Mouse (Mus musculus) heart, embryonic 14.5 days (tissue): ENCODE measurements around the gene Usp9x. TPM values are rescaled to one million over a fixed set of nuclear protein-coding genes. Genes with fewer than 3 reads are reported as not detected.

Experiments used
- ATAC-seq: fragments of 200-750 bp; cut with Nextera tagmentation; 2 replicates; pipeline ENCODE4 v1.8.0; 2017; ENCODE audit warnings: low read depth, moderate TSS enrichment; ENCODE audit not compliant: insufficient number of reproducible peaks, insufficient read depth, low FRiP score
- H3K27ac ChIP-seq, 2 experiments: fragments of 200-500 bp in 1 of 2; fragments of 300-500 bp in 1 of 2; sonication (generic) in 1 of 2; replicated peaks in 1 of 2; 2 replicates each; pipeline ENCODE4 v1.5.1; 2012 to 2014; ENCODE audit warnings: low read depth in 2 of 2, low read length in 2 of 2, control low read depth in 1 of 2, mild to moderate bottlenecking in 1 of 2, mixed read lengths in 1 of 2; ENCODE audit not compliant: control insufficient read depth in 1 of 2, insufficient read depth in 1 of 2
- H3K27me3 ChIP-seq: fragments of 300-500 bp; sonication (generic); 2 replicates; pipeline ENCODE4 v1.6.1; 2014; ENCODE audit warnings: mild to moderate bottlenecking, low read length, control low read depth; ENCODE audit not compliant: control insufficient read depth, insufficient read depth
- H3K36me3 ChIP-seq: fragments of 300-500 bp; sonication (generic); 2 replicates; pipeline ENCODE4 v1.6.1; 2014; ENCODE audit warnings: mild to moderate bottlenecking, control low read depth, low read length, mixed read lengths; ENCODE audit not compliant: control insufficient read depth, insufficient read depth
- H3K4me1 ChIP-seq, 2 experiments: fragments of 200-500 bp in 1 of 2; fragments of 300-500 bp in 1 of 2; sonication (generic) in 1 of 2; 2 replicates each; pipeline ENCODE4 v1.6.1; 2012 to 2014; ENCODE audit warnings: low read length in 2 of 2, control low read depth in 1 of 2, mixed read lengths in 1 of 2; ENCODE audit not compliant: control insufficient read depth in 2 of 2, insufficient read depth in 2 of 2
- H3K4me2 ChIP-seq: fragments of 300-500 bp; sonication (generic); 2 replicates; pipeline ENCODE4 v1.6.1; 2014; ENCODE audit warnings: mild to moderate bottlenecking, low read length
- H3K4me3 ChIP-seq, 2 experiments: fragments of 200-500 bp in 1 of 2; fragments of 300-500 bp in 1 of 2; sonication (generic) in 1 of 2; 2 replicates each; pipeline ENCODE4 v1.5.1; 2012 to 2014; ENCODE audit warnings: low read length in 2 of 2, mild to moderate bottlenecking in 2 of 2, control low read depth in 1 of 2, low read depth in 1 of 2, moderate library complexity in 1 of 2; ENCODE audit not compliant: control insufficient read depth in 1 of 2, insufficient read depth in 1 of 2
- H3K9ac ChIP-seq: fragments of 300-500 bp; sonication (generic); 2 replicates; pipeline ENCODE4 v1.6.1; 2014; ENCODE audit warnings: mild to moderate bottlenecking, low read length
- H3K9me3 ChIP-seq: fragments of 300-500 bp; sonication (generic); 2 replicates; pipeline ENCODE4 v1.6.1; 2016; ENCODE audit warnings: low read length, control low read depth; ENCODE audit not compliant: control insufficient read depth
- WGBS: fragments of 180-500 bp; shearing (Covaris S2); extraction: QIAGEN DNeasy Blood & Tissue Kit; methylation state at CpG from one replicate; pipeline ENCODE4 v1.1.7; 2014; 5-methylcytosine and 5-hydroxymethylcytosine counted together
- polyA plus RNA-seq: library from polyadenylated mRNA; unstranded; fragments of >200 nt; fragmentation: Nextera tagmentation; extraction: Ambion mirVana; gene quantifications from 2 replicates; pipeline ENCODE4 v1.2.1, GENCODE M21; 2014

Usp9x gene
- polyA plus RNA-seq = 45.4 and 53.3 TPM in 2 replicates

DNA sequence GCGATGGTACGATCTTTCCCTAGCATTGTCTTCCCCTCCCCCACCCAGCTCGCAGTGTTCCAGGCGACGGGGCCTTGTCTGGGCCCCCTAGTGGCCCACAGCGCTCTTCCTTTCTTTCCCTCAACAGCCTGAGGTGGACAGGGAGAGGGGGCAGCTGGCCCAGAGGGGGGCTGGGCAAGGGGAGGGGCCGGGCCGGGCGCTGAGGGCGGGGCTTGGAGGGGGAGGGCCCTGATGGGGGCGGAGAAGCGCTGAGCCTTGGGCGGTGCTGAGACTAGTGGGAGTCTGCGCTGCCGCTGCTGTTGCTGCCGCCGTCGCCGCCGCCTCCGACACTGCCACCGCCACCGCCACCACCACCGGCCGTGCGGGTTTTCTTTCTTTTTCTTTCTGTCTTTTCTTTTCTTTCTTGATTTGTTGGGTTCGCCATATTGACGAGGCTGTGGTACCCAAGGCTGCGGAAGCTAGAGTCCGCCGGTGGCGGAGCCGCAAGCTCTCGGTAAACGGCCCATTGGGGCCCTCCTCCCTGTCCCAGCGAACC, at the start of gene Usp9x:
TSS of gene Usp9x (plus strand) at position 258 of the 535 bp plus-strand sequence.
- ATAC-seq = peak; percentile 92
- Histone ChIP-seq H3K9me3 (no peaks in the 10 kb centered on the region), H3K4me2 (peak within 1 kb of the TSS; percentile 66), H3K27me3 (no peaks in the 10 kb centered on the region; the same call in 1 of the 2 replicates), H3K36me3 (no peaks in the 10 kb centered on the region), H3K9ac (peak within 1 kb of the TSS; percentile 90), H3K27ac (peak within 1 kb of the TSS; percentile 96 to 97), H3K4me3 (peak within 1 kb of the TSS; percentile 73 to 89), H3K4me1 (0 out of 4 replicates have a peak, but pooled peaks cover 0 to 3% of the 10 kb centered on the region in 2 experiments)
- WGBS = 15% methylated on average over 19 of the region's 36 CpGs

DNA sequence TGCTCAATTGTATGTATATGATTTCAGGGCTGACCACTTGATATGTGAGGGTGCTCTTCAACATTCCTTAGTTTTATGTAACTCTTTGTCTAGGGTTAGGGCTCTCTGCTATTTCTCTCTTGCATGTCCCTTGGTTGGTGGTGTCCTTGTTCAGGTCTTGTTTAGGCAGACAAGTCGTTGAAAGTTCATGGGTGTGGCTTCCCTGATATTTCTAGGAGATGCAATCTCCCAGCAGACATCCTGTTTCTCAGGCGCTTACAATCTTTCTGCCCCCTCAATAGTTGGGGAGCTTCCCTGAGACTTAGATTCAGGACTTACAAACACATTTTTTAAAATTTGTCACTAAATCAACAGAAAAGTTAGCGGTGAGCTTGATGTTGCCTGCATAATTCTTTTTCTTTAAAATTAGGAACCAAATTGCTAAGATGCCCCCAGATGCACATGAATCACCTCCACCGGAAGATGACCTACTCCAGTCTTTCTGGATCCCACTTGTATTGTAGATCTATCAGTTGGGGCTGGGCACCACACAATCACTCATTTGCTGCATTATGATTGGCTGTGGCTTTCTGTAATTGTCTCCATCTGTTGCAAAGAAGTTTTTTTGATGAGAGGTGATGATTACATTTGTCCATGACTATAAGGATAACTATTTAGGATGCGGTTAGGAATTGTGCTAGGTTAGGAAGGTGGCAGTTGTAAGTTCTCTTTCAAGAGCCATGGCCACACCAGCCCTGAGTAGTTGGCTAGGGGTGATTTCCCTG, 48.6 kb upstream of the Usp9x start:
- no peak for ATAC-seq
- 62% methylated on average over 5 of the region's 5 CpGs for whole genome bisulfite sequencing
- H3K27ac ChIP-seq = no peak overlapping the region
- no peaks in the 10 kb centered on the region for H3K27me3 ChIP-seq
- H3K4me2 ChIP-seq = no peak overlapping the region
- no peaks in the 10 kb centered on the region for H3K4me1 ChIP-seq
- no peak overlapping the region for H3K4me3 ChIP-seq
- H3K9me3 ChIP-seq = no peaks in the 10 kb centered on the region
- H3K36me3 ChIP-seq = no peaks in the 10 kb centered on the region
- no peak overlapping the region for H3K9ac ChIP-seq

DNA sequence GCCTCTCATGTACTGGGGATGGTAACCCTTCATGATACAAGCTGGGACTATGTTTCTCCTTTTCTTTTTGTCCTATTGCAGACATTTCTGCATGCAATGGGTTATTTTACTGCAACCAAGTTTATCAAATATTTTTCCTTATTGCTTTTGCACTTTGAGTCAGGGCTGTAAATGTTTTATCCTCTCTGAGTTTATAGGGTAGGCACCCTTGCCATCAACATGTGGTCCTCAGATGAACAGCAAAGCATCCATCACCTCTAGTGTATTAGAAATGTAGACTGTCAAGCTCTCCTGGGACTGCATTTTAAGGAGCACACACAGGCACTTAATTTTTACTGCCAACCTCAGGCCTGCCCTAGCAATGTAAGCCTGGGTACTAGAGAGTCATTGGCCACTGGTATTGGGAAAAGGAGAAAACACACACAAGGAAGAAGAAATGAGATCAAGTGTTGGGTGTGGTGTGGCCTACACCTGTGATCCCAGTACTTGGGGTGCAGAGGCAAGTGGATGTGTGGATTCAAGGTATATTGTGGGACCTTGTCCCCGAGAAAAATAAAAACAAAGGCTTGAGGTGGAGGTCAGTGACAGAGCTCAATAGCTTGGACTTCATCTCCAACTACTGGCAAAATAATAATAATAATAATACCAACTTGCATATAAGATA, 46.6 kb upstream of the Usp9x start:
- Histone ChIP-seq H3K4me3 (no peak overlapping the region), H3K4me1 (no peaks in the 10 kb centered on the region), H3K9me3 (no peaks in the 10 kb centered on the region), H3K9ac (no peak overlapping the region), H3K4me2 (no peak overlapping the region), H3K27me3 (no peaks in the 10 kb centered on the region), H3K36me3 (no peaks in the 10 kb centered on the region), H3K27ac (no peak overlapping the region)
- WGBS = 75% methylated on average over 1 of the region's 1 CpGs
- ATAC-seq = no peak

DNA sequence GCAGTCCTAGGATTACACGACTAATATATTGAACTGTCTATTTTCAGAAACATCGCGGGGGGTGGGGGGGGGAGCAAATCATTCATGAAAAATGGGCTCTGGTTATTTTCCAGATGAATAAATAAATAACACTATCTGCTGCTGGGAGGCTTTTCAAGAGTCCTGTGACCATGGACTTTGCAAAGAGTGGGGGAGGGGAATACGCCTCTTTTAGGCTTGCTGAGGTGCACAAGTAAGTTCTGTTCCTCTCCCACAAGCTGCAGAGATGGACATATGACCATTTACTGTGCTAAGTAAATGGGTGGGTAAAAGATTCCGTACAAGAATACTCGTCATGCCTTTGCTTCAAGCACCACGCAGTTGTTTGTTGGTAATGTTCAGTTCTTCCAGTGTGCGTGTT, 46.0 kb upstream of the Usp9x start:
- no peak overlapping the region for H3K27ac ChIP-seq
- no peaks in the 10 kb centered on the region for H3K9me3 ChIP-seq
- H3K27me3 ChIP-seq = no peaks in the 10 kb centered on the region
- H3K9ac ChIP-seq = no peak overlapping the region
- 76% methylated on average over 8 of the region's 8 CpGs for WGBS
- H3K4me2 ChIP-seq = no peak overlapping the region
- no peak for ATAC-seq
- no peak overlapping the region for H3K4me3 ChIP-seq
- no peaks in the 10 kb centered on the region for H3K4me1 ChIP-seq
- H3K36me3 ChIP-seq = no peaks in the 10 kb centered on the region

DNA sequence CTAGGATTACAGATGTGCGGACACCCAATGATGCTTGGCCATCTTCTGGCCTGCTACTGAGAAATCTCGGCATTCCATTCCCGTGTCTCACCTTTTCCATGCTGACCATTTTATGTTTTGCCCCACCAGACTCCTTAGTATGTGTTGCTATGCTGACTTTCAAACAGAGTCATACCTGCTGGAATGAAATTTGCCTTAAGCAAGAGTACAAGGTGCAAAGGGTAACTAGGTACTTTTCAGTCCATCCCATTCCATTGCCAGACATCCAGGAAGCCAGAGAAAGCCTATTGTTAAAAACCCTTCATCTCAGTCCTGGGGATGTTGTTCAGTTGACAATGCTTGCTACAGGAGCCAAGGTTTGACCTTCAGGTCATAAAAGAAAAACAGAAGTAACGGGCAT, 43.1 kb upstream of the Usp9x start:
- no peak for ATAC-seq
- Histone ChIP-seq H3K27me3 (no peaks in the 10 kb centered on the region), H3K36me3 (no peaks in the 10 kb centered on the region), H3K9me3 (no peaks in the 10 kb centered on the region), H3K4me2 (no peak overlapping the region), H3K4me1 (no peaks in the 10 kb centered on the region), H3K27ac (no peak overlapping the region), H3K4me3 (no peak overlapping the region), H3K9ac (no peak overlapping the region)
- WGBS = 81% methylated on average over 4 of the region's 4 CpGs

DNA sequence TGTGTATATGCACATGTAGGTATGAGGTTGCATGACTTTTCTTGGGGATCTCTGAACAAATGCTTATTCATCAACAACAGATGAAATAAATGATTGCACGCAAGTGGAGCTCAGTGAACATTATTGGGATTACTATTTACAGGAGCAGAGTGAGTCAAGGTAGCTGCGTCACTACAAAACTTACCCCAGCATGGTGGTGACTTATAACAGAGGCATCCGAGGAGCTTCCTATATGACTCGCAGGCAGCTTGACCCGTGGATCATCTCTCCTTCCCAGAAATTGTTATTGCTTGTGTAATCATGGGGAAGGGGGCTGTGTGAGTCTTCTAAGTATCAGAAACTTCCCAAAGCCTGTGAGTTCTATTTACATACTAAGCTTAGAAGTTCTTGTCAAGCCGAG, 41.3 kb upstream of the Usp9x start:
- no peaks in the 10 kb centered on the region for H3K36me3 ChIP-seq
- H3K4me1 ChIP-seq = no peaks in the 10 kb centered on the region
- no peaks in the 10 kb centered on the region for H3K27me3 ChIP-seq
- H3K4me3 ChIP-seq = no peak overlapping the region
- H3K9me3 ChIP-seq = no peaks in the 10 kb centered on the region
- no peak overlapping the region for H3K27ac ChIP-seq
- 79% methylated on average over 6 of the region's 6 CpGs for WGBS
- no peak for ATAC-seq
- H3K9ac ChIP-seq = no peak overlapping the region
- no peak overlapping the region for H3K4me2 ChIP-seq

DNA sequence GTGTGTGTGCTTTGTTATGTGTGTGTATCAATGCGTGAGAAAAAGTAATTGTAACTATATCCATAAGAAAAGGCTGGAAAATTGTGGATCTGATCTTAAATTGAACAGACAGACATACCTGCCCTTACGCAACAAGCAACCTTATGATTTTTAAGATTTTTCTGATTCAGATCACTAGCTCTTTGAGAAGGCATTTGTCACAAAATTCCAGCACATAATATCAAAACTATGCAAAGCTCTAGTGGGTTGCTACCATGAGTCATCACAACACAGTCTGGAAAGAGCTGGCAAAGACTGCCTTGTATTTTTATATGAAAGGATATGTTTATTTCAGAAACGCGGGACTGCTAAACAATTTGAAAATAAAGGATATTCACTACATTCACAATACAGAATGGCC, 34.2 kb upstream of the Usp9x start:
- Histone ChIP-seq H3K4me1 (no peaks in the 10 kb centered on the region), H3K4me2 (no peak overlapping the region), H3K27me3 (no peaks in the 10 kb centered on the region), H3K27ac (no peak overlapping the region), H3K9ac (no peak overlapping the region), H3K36me3 (no peaks in the 10 kb centered on the region), H3K9me3 (no peaks in the 10 kb centered on the region), H3K4me3 (no peak overlapping the region)
- no peak for ATAC-seq
- WGBS = 79% methylated on average over 4 of the region's 4 CpGs
